Mouse (Mus musculus) neural tube, embryonic 13.5 days (tissue): ENCODE data around the gene Gjc2. TPM values are rescaled to one million over a fixed set of nuclear protein-coding genes. Genes with fewer than 3 reads are reported as not detected.
"Not testable (repeated sequence)": the region's sequence is repeated elsewhere in the genome, so short reads cannot be mapped to it uniquely, and the experiment has no call there.

Experiments used
- ATAC-seq: fragments of 200-750 bp; cut with Nextera tagmentation; 2 replicates; pipeline ENCODE4 v1.8.0; 2017; ENCODE audit warnings: low read depth, mild to moderate bottlenecking, moderate TSS enrichment, moderate library complexity
- H3K27ac ChIP-seq: fragments of 300-500 bp; sonication (generic); replicated peaks from 2 replicates; pipeline ENCODE4 v1.5.1; 2015; ENCODE audit warnings: moderate library complexity, mild to moderate bottlenecking, inconsistent platforms
- H3K27me3 ChIP-seq: fragments of 300-500 bp; sonication (generic); 2 replicates; pipeline ENCODE4 v1.6.1; 2015; ENCODE audit warnings: mild to moderate bottlenecking, inconsistent platforms
- H3K36me3 ChIP-seq: fragments of 300-500 bp; sonication (generic); 2 replicates; pipeline ENCODE4 v1.6.1; 2015; ENCODE audit warnings: mild to moderate bottlenecking, inconsistent platforms
- H3K4me1 ChIP-seq: fragments of 300-500 bp; sonication (generic); replicated peaks from 2 replicates; pipeline ENCODE4 v1.6.1; 2015; ENCODE audit warnings: inconsistent platforms
- H3K4me2 ChIP-seq: fragments of 300-500 bp; sonication (generic); 2 replicates; pipeline ENCODE4 v1.6.1; 2015; ENCODE audit warnings: inconsistent platforms, mild to moderate bottlenecking, moderate library complexity
- H3K4me3 ChIP-seq: fragments of 300-500 bp; sonication (generic); 2 replicates; pipeline ENCODE4 v1.5.1; 2015; ENCODE audit warnings: mild to moderate bottlenecking, inconsistent platforms
- H3K9ac ChIP-seq: fragments of 300-500 bp; sonication (generic); 2 replicates; pipeline ENCODE4 v1.6.1; 2015; ENCODE audit warnings: moderate library complexity, mild to moderate bottlenecking, inconsistent platforms
- H3K9me3 ChIP-seq: fragments of 300-500 bp; sonication (generic); 2 replicates; pipeline ENCODE4 v1.6.1; 2016; ENCODE audit warnings: inconsistent platforms
- WGBS: fragments of 180-500 bp; shearing (Covaris S2); methylation state at CpG from one replicate; pipeline ENCODE4 v1.1.7; 2015; 5-methylcytosine and 5-hydroxymethylcytosine counted together
- polyA plus RNA-seq: library from polyadenylated mRNA; unstranded; fragments of >200 nt; fragmentation: Nextera tagmentation; extraction: Ambion mirVana; gene quantifications from 2 replicates; pipeline ENCODE4 v1.2.1, GENCODE M21; 2015

Gjc2 gene
- polyA plus RNA-seq, 1 experiment from 2014 or later: 0.17 TPM

- Histone ChIP-seq H3K9me3 (no peaks in the 10 kb centered on the region), H3K36me3 (peaks cover 21% of the 10 kb centered on the region; the same call in 1 of the 2 replicates), H3K4me3 (no peak overlapping the region), H3K27ac (no peak overlapping the region), H3K9ac (no peak overlapping the region), H3K4me2 (no peak overlapping the region), H3K4me1 (peaks cover 49% of the 10 kb centered on the region), H3K27me3 (no peaks in the 10 kb centered on the region)
- no peak for ATAC-seq
Observed at GRCm38 (mm10) chr11:59221604-59222003, 38.6 kb upstream of the Gjc2 start.

- ATAC-seq: no peak
- Histone ChIP-seq H3K4me2 (no peak overlapping the region), H3K27ac (no peak overlapping the region), H3K4me3 (no peak overlapping the region), H3K4me1 (peaks cover 24% of the 10 kb centered on the region), H3K9ac (no peak overlapping the region), H3K9me3 (no peaks in the 10 kb centered on the region), H3K36me3 (peaks cover 27% of the 10 kb centered on the region; the same call in 1 of the 2 replicates), H3K27me3 (no peaks in the 10 kb centered on the region)
Observed at GRCm38 (mm10) chr11:59219064-59219463, 36.1 kb upstream of the Gjc2 start.

GRCm38 (mm10) chr11:59218389-59218998, 35.5 kb upstream of the Gjc2 start:
- WGBS: 91% methylated on average over 4 of the region's 4 CpGs
- Histone ChIP-seq H3K4me1 (peaks cover 18% of the 10 kb centered on the region), H3K4me3 (no peak overlapping the region), H3K36me3 (peaks cover 23% of the 10 kb centered on the region; the same call in 1 of the 2 replicates), H3K9ac (no peak overlapping the region), H3K4me2 (no peak overlapping the region), H3K27me3 (no peaks in the 10 kb centered on the region), H3K27ac (no peak overlapping the region), H3K9me3 (no peaks in the 10 kb centered on the region)
- no peak for ATAC-seq

GRCm38 (mm10) chr11:59216955-59217354, 33.9 kb upstream of the Gjc2 start:
- no peak for ATAC-seq
- Histone ChIP-seq H3K4me1 (peaks cover 9% of the 10 kb centered on the region; the same call in 1 of the 2 replicates), H3K27me3 (no peaks in the 10 kb centered on the region), H3K4me3 (no peak overlapping the region), H3K4me2 (no peak overlapping the region), H3K36me3 (peaks cover 35% of the 10 kb centered on the region), H3K9ac (no peak overlapping the region), H3K27ac (no peak overlapping the region), H3K9me3 (no peaks in the 10 kb centered on the region)
- WGBS: 82% methylated on average over 3 of the region's 3 CpGs

GRCm38 (mm10) chr11:59212892-59213494, 30.0 kb upstream of the Gjc2 start:
- no peak overlapping the region for H3K27ac ChIP-seq
- no peaks in the 10 kb centered on the region for H3K27me3 ChIP-seq
- no peak overlapping the region for H3K4me2 ChIP-seq
- WGBS: 93% methylated on average over 12 of the region's 12 CpGs
- H3K4me3 ChIP-seq: no peak overlapping the region
- no peak for ATAC-seq
- H3K36me3 ChIP-seq: peaks cover 50% of the 10 kb centered on the region
- no peak overlapping the region for H3K9ac ChIP-seq
- no peaks in the 10 kb centered on the region for H3K9me3 ChIP-seq
- peaks cover 19% of the 10 kb centered on the region for H3K4me1 ChIP-seq

- H3K9ac ChIP-seq, H3K9me3 ChIP-seq, ATAC-seq, H3K27ac ChIP-seq, H3K4me3 ChIP-seq, H3K27me3 ChIP-seq, H3K4me2 ChIP-seq: not testable (repeated sequence)
- WGBS: 87% methylated on average over 12 of the region's 12 CpGs
- Histone ChIP-seq H3K4me1 (peaks cover 25% of the 10 kb centered on the region), H3K36me3 (peaks cover 46% of the 10 kb centered on the region)
Observed at GRCm38 (mm10) chr11:59212320-59212719, 29.3 kb upstream of the Gjc2 start.

- not testable (repeated sequence) for H3K27me3 ChIP-seq, H3K27ac ChIP-seq, H3K9ac ChIP-seq, ATAC-seq, H3K4me2 ChIP-seq, H3K9me3 ChIP-seq, H3K4me3 ChIP-seq
- 86% methylated on average over 9 of the region's 9 CpGs for WGBS
- peaks cover 25% of the 10 kb centered on the region for H3K4me1 ChIP-seq
- H3K36me3 ChIP-seq: peaks cover 47% of the 10 kb centered on the region
Observed at GRCm38 (mm10) chr11:59211561-59211960, 28.5 kb upstream of the Gjc2 start.

- H3K4me1 ChIP-seq: peaks cover 25% of the 10 kb centered on the region
- WGBS: 87% methylated on average over 4 of the region's 4 CpGs
- no peak overlapping the region for H3K4me2 ChIP-seq
- ATAC-seq: no peak
- H3K9me3 ChIP-seq: no peaks in the 10 kb centered on the region
- H3K36me3 ChIP-seq: peaks cover 57% of the 10 kb centered on the region
- H3K9ac ChIP-seq: 0 out of 2 replicates have a peak overlapping the region, but pooled peaks have one; percentile 78
- H3K27me3 ChIP-seq: no peaks in the 10 kb centered on the region
- H3K4me3 ChIP-seq: no peak overlapping the region
- H3K27ac ChIP-seq: no peak overlapping the region
Observed at GRCm38 (mm10) chr11:59210020-59210419, 27.0 kb upstream of the Gjc2 start.

- peak overlapping the region; percentile 78; the same call in 1 of the 2 replicates for H3K9ac ChIP-seq
- H3K4me3 ChIP-seq: peak overlapping the region; percentile 62
- peaks cover 59% of the 10 kb centered on the region for H3K36me3 ChIP-seq
- no peaks in the 10 kb centered on the region for H3K27me3 ChIP-seq
- 72% methylated on average over 5 of the region's 5 CpGs for WGBS
- H3K27ac ChIP-seq: 0 out of 2 replicates have a peak overlapping the region, but pooled peaks have one; percentile 34
- ATAC-seq: no peak
- peaks cover 25% of the 10 kb centered on the region for H3K4me1 ChIP-seq
- H3K9me3 ChIP-seq: no peaks in the 10 kb centered on the region
- H3K4me2 ChIP-seq: peak overlapping the region; percentile 90
Observed at GRCm38 (mm10) chr11:59209580-59209979, 26.6 kb upstream of the Gjc2 start.

GRCm38 (mm10) chr11:59209003-59209441, 26.0 kb upstream of the Gjc2 start:
- Histone ChIP-seq H3K27me3 (no peaks in the 10 kb centered on the region), H3K4me3 (peak overlapping the region; percentile 62), H3K36me3 (peaks cover 65% of the 10 kb centered on the region), H3K4me2 (peak overlapping the region; percentile 90), H3K4me1 (peaks cover 25% of the 10 kb centered on the region), H3K9me3 (no peaks in the 10 kb centered on the region), H3K9ac (peak overlapping the region; percentile 78), H3K27ac (peak overlapping the region; percentile 85)
- 14% methylated on average over 18 of the region's 18 CpGs for WGBS
- ATAC-seq: peak; percentile 60

GRCm38 (mm10) chr11:59208153-59208831, 25.3 kb upstream of the Gjc2 start, which contains the start of gene 2310033P09Rik:
2310033P09Rik (plus strand) TSS chr11:59208321.
- under 1% methylated on average over 65 of the region's 67 CpGs for WGBS
- Histone ChIP-seq H3K27me3 (no peaks in the 10 kb centered on the region), H3K27ac (peak within 1 kb of the TSS; percentile 85), H3K9me3 (no peaks in the 10 kb centered on the region), H3K4me3 (peak within 1 kb of the TSS; percentile 62), H3K4me1 (peaks cover 25% of the 10 kb centered on the region), H3K36me3 (peaks cover 65% of the 10 kb centered on the region), H3K9ac (peak within 1 kb of the TSS; percentile 78), H3K4me2 (peak within 1 kb of the TSS; percentile 90)
- ATAC-seq: peak; percentile 85
